Mouse (Mus musculus) heart, adult 2 months (tissue): Measurements from ENCODE around the gene Tas2r134.

Experiments
- CTCF ChIP-seq: fragments of 200-600 bp; IDR thresholded peaks from 2 replicates; pipeline ENCODE4 v1.8.1; 2022; ENCODE audit warnings: antibody characterized with exemption, mild to moderate bottlenecking, moderate library complexity
- EP300 ChIP-seq: fragments of 200-500 bp; IDR thresholded peaks from 2 replicates; pipeline ENCODE4 v1.6.1; 2011; ENCODE audit warnings: low read depth, low read length, control low read depth; ENCODE audit not compliant: insufficient read depth
- POLR2A ChIP-seq: fragments of 200-500 bp; IDR thresholded peaks from 2 replicates; pipeline ENCODE4 v1.6.1; 2011; ENCODE audit warnings: mild to moderate bottlenecking, low read depth, low read length, control low read depth; ENCODE audit not compliant: insufficient read depth

DNA sequence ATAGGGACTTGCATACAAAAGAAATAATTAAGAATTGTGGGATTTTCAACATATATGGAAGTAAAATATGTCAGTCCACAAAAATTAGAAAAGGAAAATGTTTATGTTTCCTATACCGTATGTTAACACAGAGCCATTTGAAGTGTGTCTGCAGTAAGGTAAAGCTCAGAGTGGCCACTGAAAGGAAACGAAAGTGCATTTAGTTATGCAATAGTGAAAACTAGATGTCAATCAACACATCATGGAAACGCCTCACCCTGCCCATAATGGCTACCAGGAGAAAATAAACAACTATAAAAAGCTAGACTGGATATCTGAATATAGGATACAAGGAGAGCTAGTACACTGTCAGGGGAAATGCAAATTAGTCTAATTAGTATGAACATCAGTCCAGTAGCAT is 1.3 kb upstream of the Tas2r134 start:
- TF ChIP-seq POLR2A (no peak), CTCF (no peak), EP300 (no peak)
